Mouse (Mus musculus) kidney, postnatal 25 days (tissue): ENCODE data around the gene Hist1h2bg.
A peak's percentile ranks its signal among the peaks of the same experiment; 100 is the strongest.

Experiments
- DNase-seq, 2 experiments: peaks; one replicate each; pipeline ENCODE4 v3.0.0; 2021; ENCODE audit warnings: mixed read lengths in 2 of 2

Hist1h2bg gene

DNA sequence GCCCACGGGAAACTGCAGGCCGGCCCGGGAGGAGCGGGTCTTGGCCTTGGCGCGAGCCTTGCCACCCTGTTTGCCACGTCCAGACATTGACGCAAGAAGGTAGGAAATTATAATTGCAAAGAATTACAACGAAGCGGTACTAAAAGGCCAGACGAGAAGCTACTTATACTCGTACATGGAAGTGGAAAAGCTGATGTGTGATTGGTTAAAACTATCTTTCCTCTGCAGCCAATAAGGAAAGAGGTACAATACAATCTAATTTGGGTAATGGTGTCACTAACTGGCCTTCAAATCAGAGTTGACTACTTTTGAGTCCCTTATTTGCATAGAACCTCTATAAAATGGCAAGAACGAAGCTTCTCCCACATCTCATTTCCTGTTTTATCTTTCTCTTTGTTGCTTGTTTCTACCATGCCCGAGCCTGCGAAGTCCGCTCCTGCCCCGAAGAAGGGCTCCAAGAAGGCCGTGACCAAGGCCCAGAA is at the start of gene Hist1h2bg, which contains the start of gene Hist1h2ae:
Hist1h2bg (plus strand) TSS at position 375 of the 482 bp plus-strand sequence.
Hist1h2ae (minus strand) TSS at position 199 of the 482 bp plus-strand sequence.
- peak in 1 of 2 experiments; percentile 60 for DNase-seq

DNA sequence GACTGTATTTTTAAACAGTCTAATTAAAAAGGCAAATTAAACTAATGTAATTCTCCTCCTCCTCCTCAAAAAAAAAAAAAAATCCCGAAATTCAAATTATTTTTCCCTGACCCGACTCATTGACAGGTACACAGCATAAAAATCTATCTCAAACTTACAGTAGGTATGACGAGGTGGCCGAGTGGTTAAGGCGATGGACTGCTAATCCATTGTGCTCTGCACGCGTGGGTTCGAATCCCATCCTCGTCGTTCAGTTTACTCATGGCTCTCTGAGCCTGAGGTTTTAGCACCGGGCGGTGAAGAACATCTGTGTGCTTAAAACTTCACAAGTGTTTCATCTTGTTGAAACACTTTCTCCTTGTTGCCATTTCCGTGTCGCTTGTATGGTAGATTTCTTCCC is 49.5 kb upstream of the Hist1h2bg start:
- DNase-seq, result peak; percentile 79 to 85

DNA sequence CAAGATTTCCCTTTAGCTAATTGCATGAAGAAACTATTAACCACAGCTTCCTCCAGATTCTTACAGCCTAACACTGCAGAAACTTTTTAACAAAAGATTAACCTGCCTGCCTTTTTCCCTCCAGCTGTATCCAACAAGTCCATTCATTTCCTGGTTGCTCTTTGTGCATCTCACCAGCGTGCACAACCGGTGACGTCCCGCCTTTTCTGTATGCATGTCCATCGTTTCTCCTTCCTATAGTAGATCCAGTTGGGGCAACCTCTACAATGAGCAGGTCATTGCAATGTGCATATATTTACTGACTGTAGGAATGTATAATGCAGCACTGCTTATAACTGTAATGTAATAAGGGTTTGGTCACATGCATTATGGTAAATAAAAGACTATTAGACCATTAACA is 47.2 kb upstream of the Hist1h2bg start:
- no peak for DNase-seq

DNA sequence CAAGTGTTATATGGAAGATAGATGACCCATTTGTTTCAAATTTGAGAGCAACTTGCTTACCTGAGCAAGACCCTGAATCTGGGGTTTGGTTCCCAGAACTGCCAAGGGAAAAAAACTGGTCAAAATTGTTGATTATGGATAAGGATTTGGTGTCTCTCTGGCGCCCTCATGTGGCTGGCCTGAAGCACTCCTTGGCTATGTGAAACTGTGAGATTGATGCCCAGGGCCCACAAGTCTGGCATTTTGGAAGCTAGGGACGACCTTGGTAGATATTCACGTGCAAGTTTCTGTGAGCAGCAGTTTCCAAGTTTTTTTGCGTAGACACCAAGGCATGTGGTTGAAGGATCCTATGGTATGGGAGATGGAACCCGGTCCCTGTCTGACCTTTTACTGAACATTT is 46.5 kb upstream of the Hist1h2bg start:
- DNase-seq, result peak; percentile 52 to 66

DNA sequence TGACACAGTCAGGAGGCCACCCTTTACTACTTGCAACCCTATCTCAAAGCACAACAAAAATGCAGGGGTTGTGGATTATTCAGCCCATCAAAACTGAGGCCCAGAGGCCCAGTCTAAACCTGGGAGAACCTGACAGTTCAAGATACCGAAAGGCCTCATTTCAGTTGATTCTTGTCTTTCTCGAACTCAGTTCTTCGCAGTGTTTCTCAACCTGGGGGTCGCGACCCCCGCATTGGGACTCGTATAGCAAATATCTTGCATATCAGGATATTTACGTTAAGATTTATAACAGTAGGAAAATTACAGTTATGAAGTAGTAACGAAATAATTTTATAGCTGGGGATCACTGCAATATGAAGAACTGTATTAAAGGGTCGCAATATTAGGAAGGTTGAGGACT is 45.3 kb upstream of the Hist1h2bg start:
- no peak for DNase-seq

DNA sequence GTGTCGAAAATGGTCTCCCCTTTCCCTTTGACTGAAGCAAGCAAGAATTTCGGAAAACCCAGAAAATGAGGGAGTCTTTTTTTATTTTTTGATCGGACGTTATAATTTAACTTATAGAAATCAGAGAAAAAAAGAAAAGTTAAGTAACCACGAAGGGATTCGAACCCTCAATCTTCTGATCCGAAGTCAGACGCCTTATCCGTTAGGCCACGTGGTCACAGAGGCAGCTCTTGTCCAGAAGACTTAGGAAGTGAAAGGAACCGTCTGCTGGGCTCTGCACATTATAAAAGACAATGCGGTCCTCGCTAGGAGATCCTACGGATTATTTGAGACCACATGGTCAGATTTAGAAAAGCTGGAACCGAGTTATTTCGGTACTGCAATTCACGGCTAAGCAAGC is 44.9 kb upstream of the Hist1h2bg start:
- peak; percentile 89 to 93 for DNase-seq

DNA sequence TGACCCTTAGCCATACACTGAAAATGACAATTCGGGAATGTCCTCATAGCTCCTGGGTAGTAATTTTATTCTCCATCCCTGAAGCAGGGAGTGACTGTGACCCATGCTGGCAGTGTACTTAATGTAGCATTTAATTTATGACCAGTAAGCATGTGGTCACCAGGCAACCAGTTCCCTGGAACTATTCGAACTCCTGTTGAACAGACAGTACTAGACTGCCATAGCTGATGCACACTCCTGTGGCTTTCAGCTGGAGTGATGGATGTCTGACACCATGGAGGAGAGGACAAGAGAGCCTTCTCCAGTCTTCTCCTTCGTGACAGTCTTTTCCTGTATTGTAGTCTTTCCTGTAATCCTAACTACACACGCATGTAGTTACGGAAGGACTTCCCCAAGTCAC is 42.2 kb upstream of the Hist1h2bg start:
- DNase-seq, result no peak

DNA sequence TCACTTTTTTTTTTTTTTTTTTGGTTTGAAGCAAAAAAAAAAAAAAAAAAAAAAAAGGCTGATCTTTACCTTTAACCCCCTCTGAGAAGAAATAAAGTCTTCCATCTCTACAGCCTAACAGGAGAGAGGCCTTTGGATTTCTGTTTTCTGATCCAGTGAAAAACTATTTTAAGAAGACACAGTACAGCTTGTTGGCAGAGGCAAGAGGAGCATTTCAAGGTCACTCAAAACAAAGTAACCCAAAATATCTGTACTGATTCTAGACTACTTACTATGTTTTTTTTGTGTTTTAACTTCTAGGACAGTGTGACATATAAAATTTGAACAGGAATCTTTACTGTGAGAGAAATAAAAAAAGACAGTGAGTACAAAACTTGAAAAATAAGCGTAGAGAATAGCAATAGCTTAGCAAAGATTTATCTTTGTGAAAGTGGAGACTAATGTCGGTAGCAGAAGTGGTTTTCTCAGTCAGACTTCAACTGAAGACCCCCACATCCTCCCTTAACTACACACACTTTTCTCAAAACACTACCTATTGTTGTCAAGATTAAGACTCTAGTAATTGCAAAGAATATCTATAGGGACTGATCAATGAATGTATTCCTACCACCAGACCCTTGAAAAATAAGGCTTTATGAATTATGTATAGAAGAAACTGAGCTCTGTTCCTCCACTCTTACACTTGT is 41.6 kb upstream of the Hist1h2bg start:
- DNase-seq, result no peak

DNA sequence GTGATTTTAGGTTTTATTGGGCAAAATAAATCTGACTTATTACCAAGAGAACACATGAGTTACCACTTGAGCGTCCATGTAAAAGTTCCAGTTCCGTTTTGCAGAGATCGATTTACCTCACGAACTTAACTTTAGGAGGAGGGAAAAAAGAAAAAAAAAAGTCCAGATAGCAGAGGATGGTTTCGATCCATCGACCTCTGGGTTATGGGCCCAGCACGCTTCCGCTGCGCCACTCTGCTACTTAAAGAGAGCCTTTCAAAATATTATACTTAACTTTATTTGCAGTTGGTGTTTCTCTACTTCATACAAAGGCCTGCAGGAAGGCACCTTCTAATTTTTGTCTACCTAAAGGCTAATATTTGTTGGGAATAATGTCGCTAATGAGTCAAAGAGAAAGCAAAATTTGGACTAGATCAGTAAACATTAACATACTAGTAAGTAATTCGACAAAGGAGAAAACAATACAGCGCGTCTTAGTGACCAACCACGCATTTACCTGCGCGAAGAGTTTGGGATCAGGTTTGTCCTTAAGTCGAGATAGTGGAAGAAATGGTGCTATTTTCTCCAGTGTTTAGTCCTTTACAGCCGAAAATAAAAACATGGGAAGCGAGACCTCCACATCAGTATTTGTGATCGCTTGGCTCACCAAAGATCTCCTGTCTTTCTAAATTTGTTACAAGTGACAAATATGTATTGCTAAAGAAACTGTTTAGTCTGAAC is 40.9 kb upstream of the Hist1h2bg start:
- peak; percentile 62 to 66 for DNase-seq

DNA sequence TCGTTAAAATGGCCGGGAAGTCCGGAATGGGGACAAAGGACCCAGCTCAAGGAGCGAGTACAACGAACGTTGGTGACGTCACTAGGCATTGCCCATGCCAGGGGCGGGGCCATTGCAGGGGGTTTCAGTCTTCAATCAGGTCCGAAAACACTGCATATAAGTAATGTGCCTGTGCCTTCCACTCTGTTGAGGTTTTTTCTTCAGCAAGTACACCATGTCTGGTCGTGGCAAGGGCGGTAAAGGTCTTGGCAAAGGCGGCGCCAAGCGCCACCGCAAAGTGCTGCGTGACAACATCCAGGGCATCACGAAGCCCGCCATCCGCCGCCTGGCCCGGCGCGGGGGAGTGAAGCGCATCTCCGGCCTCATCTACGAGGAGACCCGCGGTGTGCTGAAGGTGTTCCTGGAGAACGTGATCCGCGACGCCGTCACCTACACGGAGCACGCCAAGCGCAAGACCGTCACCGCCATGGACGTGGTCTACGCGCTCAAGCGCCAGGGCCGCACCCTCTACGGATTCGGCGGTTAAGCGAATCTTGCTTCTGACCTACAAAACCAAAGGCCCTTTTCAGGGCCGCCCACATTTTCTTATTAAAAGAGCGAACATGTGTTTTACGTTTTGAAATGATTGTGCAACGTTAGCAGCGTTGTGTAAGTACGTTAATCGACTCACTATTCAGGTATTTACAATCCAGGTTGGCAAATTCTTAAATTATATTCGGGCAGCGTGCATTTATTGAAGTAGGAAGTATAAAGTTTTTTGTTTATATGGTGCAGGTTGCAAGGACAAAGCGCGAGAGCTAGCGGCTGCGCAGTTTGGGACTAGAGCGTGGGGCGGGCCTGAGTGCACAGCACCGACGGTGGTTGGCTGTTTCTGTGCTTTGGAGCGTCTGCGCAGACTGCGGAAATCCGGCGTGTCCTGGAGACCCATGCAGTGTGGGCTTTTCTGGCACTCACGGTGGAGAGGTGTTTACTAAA is 40.0 kb upstream of the Hist1h2bg start, which contains the start of gene Hist1h4h:
Hist1h4h (plus strand) TSS at position 150 of the 975 bp plus-strand sequence.
- peak; percentile 97 to 98 for DNase-seq

DNA sequence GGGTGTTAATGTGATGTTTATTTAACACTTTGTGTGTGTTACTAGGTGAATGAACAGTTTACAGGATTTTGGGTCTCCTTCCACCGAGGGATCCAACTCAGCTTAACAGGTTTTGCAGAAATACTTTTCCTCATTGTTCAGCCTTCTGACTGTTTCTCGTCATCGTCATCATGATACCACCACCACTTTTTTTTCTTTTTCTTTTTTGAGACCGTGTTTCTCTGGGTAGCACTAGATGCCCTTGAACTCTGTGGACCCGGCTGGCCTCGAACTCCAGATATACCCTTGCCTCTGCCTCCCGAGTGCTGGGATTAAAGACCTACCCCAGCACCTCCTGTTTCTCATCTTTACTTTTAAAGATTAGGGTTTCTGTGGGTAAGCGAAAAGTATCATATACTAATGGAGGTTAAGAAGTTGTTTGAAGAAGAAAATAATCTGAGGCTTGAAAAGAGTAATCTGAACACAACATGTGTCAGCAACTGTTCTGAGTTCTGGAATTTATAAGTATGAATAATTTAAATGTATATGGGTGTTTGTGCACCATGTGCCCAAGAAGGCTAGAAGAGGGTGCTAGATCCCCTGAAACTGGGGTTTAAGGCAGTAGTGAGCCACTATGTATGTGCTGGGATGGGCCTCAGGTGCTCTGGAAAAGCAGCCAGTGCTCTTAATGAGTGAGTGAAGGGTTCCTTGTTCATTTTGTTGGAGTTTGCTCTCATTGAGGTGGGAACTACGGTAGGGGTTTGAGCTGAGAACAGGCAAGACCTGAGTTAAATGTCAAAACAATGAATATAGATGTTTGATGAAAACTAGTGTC is 38.7 kb upstream of the Hist1h2bg start:
- DNase-seq, result no peak

DNA sequence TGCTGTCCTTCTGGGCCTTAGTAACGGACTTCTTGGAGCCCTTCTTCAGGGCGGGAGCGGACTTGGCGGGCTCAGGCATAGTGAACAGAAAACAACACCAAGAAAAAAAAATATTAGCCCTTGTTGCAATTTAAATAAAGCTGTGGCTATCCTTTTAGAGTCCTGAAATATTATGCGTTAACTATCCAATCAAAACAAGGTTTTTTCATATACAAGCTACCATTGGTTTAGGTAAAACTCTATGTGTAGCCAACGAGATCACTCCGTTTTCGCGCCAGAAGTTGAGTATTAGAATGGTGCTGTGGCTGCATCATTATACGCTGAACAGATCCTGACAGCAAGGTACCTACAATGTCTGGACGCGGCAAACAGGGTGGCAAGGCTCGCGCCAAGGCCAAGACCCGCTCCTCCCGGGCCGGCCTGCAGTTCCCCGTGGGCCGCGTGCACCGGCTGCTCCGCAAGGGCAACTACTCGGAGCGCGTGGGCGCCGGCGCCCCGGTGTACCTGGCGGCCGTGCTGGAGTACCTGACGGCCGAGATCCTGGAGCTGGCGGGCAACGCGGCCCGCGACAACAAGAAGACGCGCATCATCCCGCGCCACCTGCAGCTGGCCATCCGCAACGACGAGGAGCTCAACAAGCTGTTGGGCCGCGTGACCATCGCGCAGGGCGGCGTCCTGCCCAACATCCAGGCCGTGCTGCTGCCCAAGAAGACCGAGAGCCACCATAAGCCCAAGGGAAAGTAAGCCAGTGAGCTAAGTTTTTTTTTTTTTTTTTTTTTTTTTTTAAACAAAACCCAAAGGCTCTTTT is 37.4 kb upstream of the Hist1h2bg start, which contains the start of gene Hist1h2af:
Hist1h2af (plus strand) TSS at position 347 of the 808 bp plus-strand sequence.
- DNase-seq, result peak; percentile 69 to 84

DNA sequence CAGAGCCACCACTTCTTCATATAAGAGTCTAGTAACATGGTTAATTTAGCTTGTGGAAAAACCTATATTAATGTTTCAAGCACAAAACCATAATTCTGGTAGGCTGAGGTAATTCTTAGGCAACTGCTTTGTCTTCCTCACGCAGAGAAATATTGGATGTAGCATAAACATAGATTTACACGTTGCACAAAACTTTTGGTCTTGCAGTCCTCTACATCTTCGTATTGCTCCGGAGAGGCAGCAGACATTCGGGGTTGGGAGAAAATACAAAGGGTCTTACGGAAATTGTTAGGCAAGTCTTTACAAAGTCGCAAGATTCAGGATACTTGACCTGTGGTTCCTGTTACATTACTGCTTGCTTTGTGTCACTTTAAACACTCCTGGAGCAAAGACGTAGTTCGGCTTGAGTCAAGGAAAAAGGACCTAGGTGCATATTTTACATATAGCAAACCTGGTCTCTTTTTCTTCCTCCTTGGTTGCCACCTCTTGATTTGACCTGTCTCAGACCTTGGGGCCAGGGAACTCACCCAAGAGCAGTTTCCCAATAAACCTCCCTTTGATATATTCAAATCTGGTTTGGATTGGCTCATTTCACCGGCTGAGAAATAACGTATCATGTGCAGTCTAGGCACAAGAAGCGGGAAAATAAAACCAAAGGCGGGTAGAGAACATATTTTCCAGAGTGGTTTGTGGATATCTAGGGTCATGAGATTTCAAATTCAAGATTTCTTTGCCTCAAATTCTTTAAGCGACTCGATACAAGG is 36.6 kb upstream of the Hist1h2bg start:
- peak in 1 of 2 experiments; percentile 5 for DNase-seq

DNA sequence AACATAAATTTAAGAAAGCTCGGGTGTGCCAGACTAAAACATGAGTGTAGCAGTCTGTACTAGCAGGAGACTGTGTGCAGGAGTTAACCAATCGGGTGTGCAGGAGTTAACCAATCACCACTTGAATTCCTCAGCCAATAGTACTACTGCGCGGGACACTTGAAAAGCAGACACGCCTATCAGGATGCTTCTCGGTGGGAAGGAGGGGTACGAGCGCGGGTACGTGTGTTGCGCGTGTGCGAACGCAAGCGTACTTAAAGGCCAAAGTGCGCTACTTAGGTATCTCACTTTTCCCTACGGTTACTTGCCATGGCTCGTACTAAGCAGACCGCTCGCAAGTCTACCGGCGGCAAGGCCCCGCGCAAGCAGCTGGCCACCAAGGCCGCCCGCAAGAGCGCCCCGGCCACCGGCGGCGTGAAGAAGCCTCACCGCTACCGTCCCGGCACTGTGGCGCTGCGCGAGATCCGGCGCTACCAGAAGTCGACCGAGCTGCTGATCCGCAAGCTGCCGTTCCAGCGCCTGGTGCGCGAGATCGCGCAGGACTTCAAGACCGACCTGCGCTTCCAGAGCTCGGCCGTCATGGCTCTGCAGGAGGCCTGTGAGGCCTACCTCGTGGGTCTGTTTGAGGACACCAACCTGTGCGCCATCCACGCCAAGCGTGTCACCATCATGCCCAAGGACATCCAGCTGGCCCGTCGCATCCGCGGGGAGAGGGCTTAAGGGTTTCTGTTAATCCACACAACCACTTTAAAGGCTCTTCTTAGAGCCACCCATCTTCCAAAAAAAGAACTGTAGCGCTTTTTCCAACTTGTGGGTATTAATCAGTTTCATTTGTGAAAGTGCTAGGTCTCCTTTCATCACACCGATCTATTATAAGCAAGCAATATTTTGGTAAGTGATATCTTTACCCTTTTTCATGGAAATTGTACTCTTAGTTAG is 35.8 kb upstream of the Hist1h2bg start, which contains the start of gene Hist1h3g:
Hist1h3g (plus strand) TSS at position 286 of the 939 bp plus-strand sequence.
- DNase-seq, result peak; percentile 92

DNA sequence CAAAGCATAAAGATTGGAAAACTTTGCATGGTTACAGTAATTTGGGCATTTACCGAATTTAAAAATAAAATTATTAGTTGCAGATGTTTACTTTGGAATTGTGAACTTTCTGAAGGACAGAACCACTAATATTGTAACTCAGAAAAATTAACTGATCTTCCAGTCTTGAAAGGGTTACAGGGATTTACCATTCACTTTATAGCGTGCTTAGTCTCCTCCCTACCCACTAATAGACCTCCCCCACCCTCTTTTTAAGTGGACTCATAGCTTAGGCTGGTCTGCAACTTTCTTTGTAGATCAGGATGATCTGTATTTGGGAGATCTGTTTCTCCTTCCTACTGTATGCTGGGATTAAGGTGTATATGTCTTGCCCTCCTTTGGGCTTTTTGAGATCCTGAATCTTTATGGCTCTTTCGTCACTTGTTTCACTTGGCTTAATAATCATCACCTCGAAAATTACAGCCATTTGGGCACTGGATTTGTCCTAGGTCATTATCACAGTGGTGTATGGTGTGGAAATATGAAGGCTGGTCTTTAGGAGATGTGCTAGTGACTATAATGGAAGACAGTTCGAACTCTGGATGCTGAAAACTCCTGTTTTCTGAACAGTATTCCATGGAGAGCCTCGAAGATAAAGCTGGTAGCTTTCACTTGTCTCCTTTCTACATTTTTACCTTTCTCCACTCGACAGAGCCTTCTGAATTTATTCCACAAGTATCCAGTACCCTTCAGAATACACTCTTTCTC is 34.9 kb upstream of the Hist1h2bg start:
- no peak for DNase-seq

DNA sequence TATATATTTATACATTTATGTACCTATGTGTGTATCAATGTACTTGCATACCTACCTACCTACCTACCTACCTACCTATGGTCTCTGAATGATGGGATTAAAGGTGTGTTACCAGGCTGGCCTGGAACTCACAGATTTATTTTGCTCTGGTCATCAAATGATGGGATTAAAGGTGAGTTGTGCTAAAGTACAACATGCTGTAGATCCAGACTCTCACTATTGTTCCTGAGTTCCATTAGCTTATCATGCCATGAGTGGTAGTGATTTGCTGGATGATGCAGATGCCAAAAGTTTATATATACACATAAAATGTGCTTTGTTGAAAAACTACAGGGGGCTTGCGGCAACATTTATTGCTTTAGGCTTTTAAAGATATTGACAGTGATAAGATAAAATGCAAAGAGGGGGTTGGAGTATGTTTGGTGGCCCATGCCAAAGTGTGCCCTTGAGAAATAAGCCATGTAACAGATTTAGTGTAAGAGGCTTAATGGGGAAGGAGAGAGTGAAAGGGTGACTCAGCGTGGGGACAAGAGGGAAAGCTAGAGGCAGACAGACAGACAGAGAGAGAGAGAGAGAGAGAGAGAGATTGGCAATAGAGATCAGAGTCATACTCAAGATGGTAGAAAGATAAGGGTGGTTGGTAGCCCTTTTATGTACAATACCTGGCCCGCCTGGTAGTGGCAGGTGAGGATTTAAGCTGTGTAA is 34.0 kb upstream of the Hist1h2bg start:
- DNase-seq, result no peak

DNA sequence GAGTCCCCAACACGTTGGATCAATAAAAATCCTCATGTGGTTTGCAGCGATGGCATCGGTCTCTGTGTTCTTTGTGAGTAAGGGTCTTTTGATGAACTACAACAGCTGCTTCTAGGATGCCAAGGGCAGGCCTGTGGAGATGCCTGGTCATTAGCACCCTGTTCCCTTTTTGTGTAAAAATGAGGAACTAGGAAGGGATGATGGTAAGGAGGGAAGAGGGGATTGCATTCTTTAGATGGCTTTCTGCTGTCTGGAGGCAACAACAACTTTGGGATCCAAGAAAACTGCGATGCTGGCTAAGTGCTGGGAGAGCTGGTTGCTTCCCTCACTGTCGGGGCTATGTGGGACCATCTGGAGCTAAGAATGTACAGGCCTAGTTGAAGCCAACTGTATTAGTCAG is 32.9 kb upstream of the Hist1h2bg start:
- no peak for DNase-seq
